Mouse (Mus musculus) kidney, embryonic 15.5 days (tissue): ENCODE measurements around the gene 3110040N11Rik. TPM values are rescaled to one million over a fixed set of nuclear protein-coding genes. Genes with fewer than 3 reads are reported as not detected.
"Not testable (repeated sequence)": the region's sequence is repeated elsewhere in the genome, so short reads cannot be mapped to it uniquely, and the experiment has no call there.

Source experiments
- ATAC-seq: fragments of 200-750 bp; cut with Nextera tagmentation; replicated peaks from 2 replicates; pipeline ENCODE4 v1.8.0; 2017; ENCODE audit warnings: moderate TSS enrichment; ENCODE audit not compliant: low FRiP score
- H3K27ac ChIP-seq: fragments of 300-500 bp; sonication (generic); 2 replicates; pipeline ENCODE4 v1.5.1; 2015; ENCODE audit warnings: mild to moderate bottlenecking, inconsistent platforms
- H3K27me3 ChIP-seq: fragments of 300-500 bp; sonication (generic); 2 replicates; pipeline ENCODE4 v1.6.1; 2015; ENCODE audit warnings: inconsistent platforms
- H3K36me3 ChIP-seq: fragments of 300-500 bp; sonication (generic); 2 replicates; pipeline ENCODE4 v1.6.1; 2015; ENCODE audit warnings: inconsistent platforms
- H3K4me1 ChIP-seq: fragments of 300-500 bp; sonication (generic); 2 replicates; pipeline ENCODE4 v1.6.1; 2015; ENCODE audit warnings: inconsistent platforms
- H3K4me2 ChIP-seq: fragments of 300-500 bp; sonication (generic); 2 replicates; pipeline ENCODE4 v1.6.1; 2015; ENCODE audit warnings: moderate library complexity, mild to moderate bottlenecking, inconsistent platforms
- H3K4me3 ChIP-seq: fragments of 300-500 bp; sonication (generic); replicated peaks from 2 replicates; pipeline ENCODE4 v1.5.1; 2015; ENCODE audit warnings: mild to moderate bottlenecking, inconsistent platforms
- H3K9ac ChIP-seq: fragments of 300-500 bp; sonication (generic); 2 replicates; pipeline ENCODE4 v1.6.1; 2015; ENCODE audit warnings: mild to moderate bottlenecking, inconsistent platforms
- H3K9me3 ChIP-seq: fragments of 300-500 bp; sonication (generic); replicated peaks from 2 replicates; pipeline ENCODE4 v1.6.1; 2016; ENCODE audit warnings: inconsistent platforms
- WGBS: fragments of 180-500 bp; shearing (Covaris S2); methylation state at CpG from one replicate; pipeline ENCODE4 v1.1.7; 2015; ENCODE audit warnings: mixed read lengths; 5-methylcytosine and 5-hydroxymethylcytosine counted together
- polyA plus RNA-seq: library from polyadenylated mRNA; unstranded; fragments of >200 nt; fragmentation: Nextera tagmentation; extraction: Ambion mirVana; gene quantifications from 2 replicates; pipeline ENCODE4 v1.2.1, GENCODE M21; 2015

The 3110040N11Rik gene
- polyA plus RNA-seq = 43.2 and 52.6 TPM in 2 replicates

DNA sequence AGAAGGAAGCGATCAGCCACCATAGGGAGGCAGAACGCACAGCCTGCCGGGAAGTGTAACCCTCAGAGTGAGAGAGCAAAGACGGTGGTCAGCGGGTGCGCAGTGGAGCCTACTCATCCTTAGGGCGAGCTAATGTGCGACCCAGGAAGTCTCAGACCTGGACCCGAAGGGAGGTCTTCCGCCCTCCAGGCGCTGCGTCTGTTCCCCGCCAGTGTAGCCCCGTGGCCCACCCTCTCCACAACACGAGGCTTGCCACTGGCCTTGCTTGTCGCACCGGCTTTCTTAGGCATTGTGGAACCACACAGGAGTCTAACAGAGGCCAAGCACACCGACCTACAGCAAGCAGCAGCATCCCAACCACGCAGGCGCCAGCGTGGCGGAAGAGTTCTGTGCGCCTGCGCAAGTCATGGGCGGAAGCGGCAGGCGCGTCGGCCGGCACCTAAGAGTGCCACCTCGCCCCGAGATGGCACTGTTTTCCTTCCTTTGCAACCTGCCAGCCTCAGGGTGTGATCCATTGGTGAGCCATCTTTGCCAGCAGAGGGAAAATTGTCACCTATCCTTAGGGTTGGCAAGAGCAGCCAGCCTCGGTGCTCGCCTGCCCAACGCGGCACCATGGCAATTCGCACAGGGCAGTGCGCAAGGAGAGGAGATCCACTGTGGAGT lies at the start of gene 3110040N11Rik:
Gene 3110040N11Rik, minus strand, starts transcription at position 384 of the 663 bp plus-strand sequence.
- Histone ChIP-seq H3K4me3 (peak within 1 kb of the TSS; percentile 68), H3K27me3 (no peaks in the 10 kb centered on the region), H3K9me3 (no peaks in the 10 kb centered on the region), H3K36me3 (peaks cover 41% of the 10 kb centered on the region), H3K4me1 (peaks cover 12% of the 10 kb centered on the region), H3K9ac (peak within 1 kb of the TSS; percentile 72), H3K27ac (peak within 1 kb of the TSS; percentile 100), H3K4me2 (peak within 1 kb of the TSS; percentile 90)
- peak; percentile 96 for ATAC-seq
- under 1% methylated on average over 38 of the region's 38 CpGs for WGBS

DNA sequence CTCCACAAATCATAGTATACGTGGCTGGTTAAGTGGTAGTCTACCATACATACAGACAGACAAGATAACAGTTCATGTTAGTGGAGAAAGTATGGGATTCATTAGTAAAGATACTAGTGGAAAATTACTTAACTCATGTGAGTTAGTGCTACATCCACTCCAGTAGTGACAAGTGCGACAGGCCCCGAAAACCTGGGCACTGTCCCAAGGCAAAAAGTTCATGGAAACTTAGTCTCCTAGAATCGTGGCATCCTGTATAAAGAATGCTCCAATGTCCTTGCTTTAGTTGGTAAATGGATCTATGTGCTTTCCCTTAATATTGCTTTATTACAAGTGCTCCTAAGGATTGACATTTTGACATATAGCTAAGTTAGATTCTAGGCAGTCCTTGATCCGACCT lies 48.5 kb upstream of the 3110040N11Rik start:
- not testable (repeated sequence) for ATAC-seq, H3K9ac ChIP-seq, H3K9me3 ChIP-seq, H3K36me3 ChIP-seq, H3K4me1 ChIP-seq, H3K4me3 ChIP-seq, H3K4me2 ChIP-seq, H3K27ac ChIP-seq, H3K27me3 ChIP-seq
- 88% methylated on average over 5 of the region's 5 CpGs for WGBS

- H3K27me3 ChIP-seq = no peaks in the 10 kb centered on the region
- H3K27ac ChIP-seq = no peak overlapping the region
- no peak overlapping the region for H3K4me2 ChIP-seq
- no peak overlapping the region for H3K4me3 ChIP-seq
- no peak overlapping the region for H3K9ac ChIP-seq
- ATAC-seq = no peak
- no peaks in the 10 kb centered on the region for H3K36me3 ChIP-seq
- H3K9me3 ChIP-seq = no peaks in the 10 kb centered on the region
- H3K4me1 ChIP-seq = no peaks in the 10 kb centered on the region
- WGBS = 91% methylated on average over 5 of the region's 5 CpGs
These were observed 46.2 kb upstream of the 3110040N11Rik start for GRCm38 (mm10) chr7:81835430-81835829.

- Histone ChIP-seq H3K9me3 (no peaks in the 10 kb centered on the region), H3K4me3 (no peak overlapping the region), H3K4me1 (peaks cover 3% of the 10 kb centered on the region; the same call in 1 of the 2 replicates), H3K36me3 (no peaks in the 10 kb centered on the region), H3K4me2 (no peak overlapping the region), H3K9ac (no peak overlapping the region), H3K27ac (no peak overlapping the region), H3K27me3 (no peaks in the 10 kb centered on the region)
- no peak for ATAC-seq
These were observed 45.6 kb upstream of the 3110040N11Rik start for GRCm38 (mm10) chr7:81834847-81835246.

DNA sequence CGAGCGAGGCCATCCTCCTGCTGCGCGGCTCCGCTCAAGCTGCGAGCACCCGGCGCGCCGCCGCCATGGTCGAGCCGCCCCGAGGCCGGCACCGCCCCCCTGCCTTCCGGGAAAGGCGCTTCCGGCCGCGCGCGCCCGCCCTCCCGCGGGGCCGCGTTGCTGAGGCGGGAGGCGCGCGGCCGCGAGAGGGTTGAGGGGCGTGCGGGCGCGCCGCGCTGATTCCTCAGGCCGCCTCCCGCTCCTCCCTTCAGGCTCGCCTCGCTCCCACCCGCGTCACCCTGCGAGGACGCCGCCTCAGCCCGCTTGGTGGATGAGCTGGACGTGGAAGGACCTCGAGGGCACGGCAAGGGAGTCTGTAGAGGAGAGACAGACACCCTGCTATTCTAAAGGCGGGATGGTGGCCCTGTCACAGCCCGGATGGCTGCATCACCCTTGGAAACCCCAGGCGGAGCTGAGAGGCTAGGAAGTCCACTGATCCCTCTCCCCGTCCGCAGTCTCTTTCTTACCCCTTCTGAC lies 40.2 kb upstream of the 3110040N11Rik start, which contains the start of gene Btbd1:
Gene Btbd1, minus strand, starts transcription at position 53 of the 516 bp plus-strand sequence.
- Histone ChIP-seq H3K4me1 (peaks cover 34% of the 10 kb centered on the region), H3K27ac (peak within 1 kb of the TSS; percentile 97), H3K4me2 (peak within 1 kb of the TSS; percentile 81), H3K36me3 (no peaks in the 10 kb centered on the region), H3K9me3 (no peaks in the 10 kb centered on the region), H3K9ac (peak within 1 kb of the TSS; percentile 86), H3K27me3 (no peaks in the 10 kb centered on the region), H3K4me3 (peak within 1 kb of the TSS; percentile 65)
- peak; percentile 94 for ATAC-seq
- under 1% methylated on average over 58 of the region's 58 CpGs for WGBS

- WGBS = under 1% methylated on average over 79 of the region's 91 CpGs
- peak overlapping the region; percentile 65 for H3K4me3 ChIP-seq
- ATAC-seq = peak; percentile 82
These were observed 39.6 kb upstream of the 3110040N11Rik start for GRCm38 (mm10) chr7:81828681-81829378.

DNA sequence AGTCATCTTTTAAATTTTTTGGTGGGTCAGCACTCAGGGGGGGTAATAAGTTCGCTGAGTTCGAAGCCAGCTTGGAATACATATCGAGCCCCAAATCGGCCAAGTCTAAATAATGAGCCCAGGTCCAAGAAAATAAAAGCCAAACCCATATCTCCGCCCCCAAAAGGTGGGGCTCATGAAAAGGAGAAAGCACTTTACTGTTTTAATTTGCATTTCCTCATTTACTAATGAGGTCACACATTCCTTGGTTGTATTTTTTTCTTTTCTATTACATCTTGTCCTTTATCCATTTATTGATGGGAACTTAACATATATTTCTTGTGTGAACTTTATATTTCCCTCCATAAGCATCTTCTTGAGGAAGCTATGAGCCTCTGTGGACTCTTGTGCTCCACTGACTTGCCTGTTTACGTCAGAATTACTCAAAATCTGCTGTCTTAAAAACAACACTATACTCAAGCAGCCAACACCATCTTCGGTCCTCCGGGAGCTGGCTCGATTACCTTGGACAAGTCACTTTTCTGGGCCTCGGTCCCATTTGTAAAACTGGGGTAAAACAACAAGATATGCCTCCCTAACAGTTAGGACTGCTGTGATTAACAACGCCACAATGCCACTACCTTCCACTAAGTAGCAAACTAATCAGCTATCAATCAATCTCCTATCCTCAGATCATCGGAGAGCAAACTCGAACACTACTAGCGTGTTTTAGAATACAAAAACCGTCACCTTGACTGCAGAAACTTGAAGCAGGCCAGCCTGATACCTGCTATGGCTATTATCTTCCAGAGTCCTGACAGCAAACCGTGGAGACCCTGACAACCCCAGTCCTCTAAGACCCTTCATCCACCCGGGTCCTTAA lies 38.8 kb upstream of the 3110040N11Rik start:
- Histone ChIP-seq H3K4me2 (peak overlapping the region; percentile 81), H3K4me3 (peak overlapping the region; percentile 65), H3K9me3 (no peaks in the 10 kb centered on the region), H3K27ac (peak overlapping the region; percentile 97), H3K4me1 (peaks cover 38% of the 10 kb centered on the region), H3K27me3 (no peaks in the 10 kb centered on the region), H3K9ac (peak overlapping the region; percentile 86), H3K36me3 (no peaks in the 10 kb centered on the region)
- peak; percentile 3; the same call in 1 of the 2 replicates for ATAC-seq
- 22% methylated on average over 17 of the region's 17 CpGs for WGBS

More at GRCm38 (mm10) chr7:81828681-81829378, 39.6 kb upstream of the 3110040N11Rik start:
- Histone ChIP-seq H3K9ac (peak overlapping the region; percentile 86), H3K36me3 (no peaks in the 10 kb centered on the region), H3K4me1 (peaks cover 38% of the 10 kb centered on the region), H3K4me2 (peak overlapping the region; percentile 81), H3K9me3 (no peaks in the 10 kb centered on the region), H3K27ac (peak overlapping the region; percentile 97), H3K27me3 (no peaks in the 10 kb centered on the region)

GRCm38 (mm10) chr7:81825381-81825780 lies 36.1 kb upstream of the 3110040N11Rik start:
- Histone ChIP-seq H3K4me3 (no peak overlapping the region), H3K27ac (0 out of 2 replicates have a peak overlapping the region, but pooled peaks have one; percentile 15), H3K9ac (no peak overlapping the region), H3K4me1 (peaks cover 38% of the 10 kb centered on the region), H3K27me3 (no peaks in the 10 kb centered on the region), H3K36me3 (no peaks in the 10 kb centered on the region), H3K9me3 (no peaks in the 10 kb centered on the region), H3K4me2 (no peak overlapping the region)
- 16% methylated on average over 3 of the region's 3 CpGs for WGBS
- no peak for ATAC-seq

DNA sequence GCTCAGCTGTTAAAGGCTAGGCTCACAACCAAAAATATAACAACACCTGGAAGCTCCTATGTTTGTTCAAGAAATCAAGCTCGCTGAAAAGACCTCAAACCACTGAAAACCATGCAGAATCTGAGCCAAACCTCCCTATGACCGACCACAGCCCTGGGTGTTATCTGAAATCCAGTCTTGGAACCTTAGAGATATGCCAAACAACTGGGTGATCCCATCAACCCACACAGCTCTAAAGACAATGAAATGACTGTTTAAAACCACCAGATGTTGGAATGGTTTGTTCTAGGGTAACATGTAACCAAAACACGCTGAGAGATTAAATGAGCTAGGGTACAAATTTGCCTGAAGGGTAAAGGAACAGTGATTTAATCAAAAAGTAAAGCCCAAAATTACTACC lies 35.6 kb upstream of the 3110040N11Rik start:
- Histone ChIP-seq H3K4me2 (no peak overlapping the region), H3K4me3 (no peak overlapping the region), H3K9me3 (no peaks in the 10 kb centered on the region), H3K36me3 (no peaks in the 10 kb centered on the region), H3K27ac (no peak overlapping the region), H3K4me1 (peaks cover 36% of the 10 kb centered on the region), H3K27me3 (no peaks in the 10 kb centered on the region), H3K9ac (no peak overlapping the region)
- no peak for ATAC-seq
- 66% methylated on average over 3 of the region's 3 CpGs for WGBS

GRCm38 (mm10) chr7:81806067-81806466 lies 16.8 kb upstream of the 3110040N11Rik start:
- Histone ChIP-seq H3K9me3 (no peaks in the 10 kb centered on the region), H3K4me1 (no peaks in the 10 kb centered on the region), H3K4me2 (no peak overlapping the region), H3K27ac (no peak overlapping the region), H3K36me3 (peaks cover 45% of the 10 kb centered on the region), H3K27me3 (no peaks in the 10 kb centered on the region), H3K9ac (no peak overlapping the region), H3K4me3 (no peak overlapping the region)
- ATAC-seq = no peak
- WGBS = 92% methylated on average over 5 of the region's 5 CpGs

- Histone ChIP-seq H3K9me3 (no peaks in the 10 kb centered on the region), H3K9ac (peak overlapping the region; percentile 72), H3K4me3 (peak overlapping the region; percentile 68), H3K4me1 (peaks cover 12% of the 10 kb centered on the region), H3K27ac (peak overlapping the region; percentile 100), H3K27me3 (no peaks in the 10 kb centered on the region), H3K4me2 (peak overlapping the region; percentile 90), H3K36me3 (peaks cover 42% of the 10 kb centered on the region)
- peak; percentile 53; the same call in 1 of the 2 replicates for ATAC-seq
- 6% methylated on average over 5 of the region's 5 CpGs for WGBS
These were observed 742 bp downstream of the 3110040N11Rik start for GRCm38 (mm10) chr7:81788536-81788935.
